Mouse (Mus musculus) brain, embryonic 14.5 days (tissue): Measurements from ENCODE around the gene Katnb1.

Experiments
- CTCF ChIP-seq: fragments of 200-500 bp; IDR thresholded peaks from 2 replicates; pipeline ENCODE4 v1.5.1; 2012; ENCODE audit warnings: inconsistent platforms, mild to moderate bottlenecking, moderate library complexity, borderline replicate concordance; ENCODE audit not compliant: insufficient read depth, insufficient read length; ENCODE audit errors: extremely low read depth
- POLR2A ChIP-seq: fragments of 200-500 bp; IDR thresholded peaks from 2 replicates; pipeline ENCODE4 v1.6.1; 2012; ENCODE audit warnings: mild to moderate bottlenecking, inconsistent platforms, borderline replicate concordance; ENCODE audit not compliant: poor library complexity, insufficient read depth, insufficient read length, severe bottlenecking; ENCODE audit errors: extremely low read depth

GRCm38 (mm10) chr8:95047884-95048680 lies 32.9 kb upstream of the Katnb1 start:
- TF ChIP-seq CTCF (no peak), POLR2A (no peak)
